Mouse (Mus musculus) bone marrow macrophage, adult 2 months (primary cell): ENCODE results near the gene H1foo. TPM values are rescaled to one million over a fixed set of nuclear protein-coding genes. Genes with fewer than 3 reads are reported as not detected.
A peak's percentile ranks its signal among the peaks of the same experiment; 100 is the strongest.

Experiments used
- H3K27ac ChIP-seq: 2 replicates; pipeline ENCODE4 v1.5.1; 2012; ENCODE audit warnings: low read depth, low read length; ENCODE audit not compliant: insufficient read depth
- H3K4me1 ChIP-seq: 2 replicates; pipeline ENCODE4 v1.6.1; 2012; ENCODE audit warnings: low read length; ENCODE audit not compliant: control insufficient read depth, insufficient read depth
- H3K4me3 ChIP-seq: 2 replicates; pipeline ENCODE4 v1.5.1; 2012; ENCODE audit warnings: mild to moderate bottlenecking, low read length, moderate library complexity; ENCODE audit not compliant: insufficient read depth
- CTCF ChIP-seq: IDR thresholded peaks from 2 replicates; pipeline ENCODE4 v1.5.1; 2012; ENCODE audit warnings: low read depth, mild to moderate bottlenecking, low read length, moderate library complexity
- POLR2A ChIP-seq: IDR thresholded peaks from 2 replicates; pipeline ENCODE4 v1.6.1; 2012; ENCODE audit warnings: mild to moderate bottlenecking, low read depth, low read length, borderline replicate concordance
- polyA plus RNA-seq: library from polyadenylated mRNA; stranded (reverse); fragments of >200 nt; gene quantifications from 2 replicates; pipeline ENCODE4 v1.2.4, GENCODE M21; 2012; ENCODE audit not compliant: missing spikeins, insufficient read depth, insufficient read length

The H1foo gene
- polyA plus RNA-seq, 1 experiment, result not detected

DNA sequence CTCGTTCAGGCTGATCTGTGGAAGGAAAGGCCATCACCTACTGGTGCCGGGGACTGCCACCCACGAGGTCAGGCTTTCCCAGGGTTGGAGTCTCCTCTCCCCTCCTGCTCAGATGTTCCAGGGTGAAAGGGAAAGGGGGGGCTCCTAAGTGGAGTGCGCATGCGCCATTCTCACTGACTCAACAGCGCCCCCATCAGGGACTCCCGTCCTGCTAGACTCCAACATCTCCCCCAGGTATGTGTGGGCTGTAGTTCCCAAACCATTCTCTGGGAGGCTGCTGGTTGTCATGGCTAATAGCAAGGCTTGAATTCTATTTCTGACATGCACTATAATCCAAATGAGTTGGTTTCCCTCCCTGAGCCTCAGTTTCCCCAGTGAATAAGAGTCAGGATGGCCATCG lies 33.9 kb downstream of the H1foo start:
- TF ChIP-seq CTCF, result 0 out of 2 replicates have a peak, but pooled peaks have one; percentile 36
- no peak for TF ChIP-seq POLR2A
- H3K27ac ChIP-seq, result no peak overlapping the region
- no peak overlapping the region for H3K4me3 ChIP-seq
- H3K4me1 ChIP-seq, result peaks cover 58% of the 10 kb centered on the region

DNA sequence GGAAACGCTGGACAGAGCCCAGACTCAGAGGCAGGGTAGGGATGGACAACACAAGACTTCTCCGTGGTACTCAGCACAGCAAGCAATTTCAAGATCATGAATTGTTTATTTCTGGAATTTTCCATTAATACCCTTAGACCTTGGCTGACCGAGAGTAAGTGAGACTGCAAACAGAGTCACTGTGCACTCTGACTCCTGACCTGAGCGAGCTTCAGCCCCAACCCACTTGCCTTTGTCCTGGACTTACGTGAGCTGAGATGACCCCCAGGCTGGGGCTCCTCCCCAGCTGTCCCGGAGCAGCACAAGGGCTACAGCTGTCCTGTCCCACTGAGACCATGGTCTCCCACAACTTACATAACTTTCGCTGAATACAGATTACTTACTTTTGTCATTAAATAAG lies 38.2 kb downstream of the H1foo start:
- TF ChIP-seq CTCF, result no peak
- no peak for TF ChIP-seq POLR2A
- no peak overlapping the region for H3K4me3 ChIP-seq
- H3K27ac ChIP-seq, result no peak overlapping the region
- peaks cover 47% of the 10 kb centered on the region for H3K4me1 ChIP-seq

DNA sequence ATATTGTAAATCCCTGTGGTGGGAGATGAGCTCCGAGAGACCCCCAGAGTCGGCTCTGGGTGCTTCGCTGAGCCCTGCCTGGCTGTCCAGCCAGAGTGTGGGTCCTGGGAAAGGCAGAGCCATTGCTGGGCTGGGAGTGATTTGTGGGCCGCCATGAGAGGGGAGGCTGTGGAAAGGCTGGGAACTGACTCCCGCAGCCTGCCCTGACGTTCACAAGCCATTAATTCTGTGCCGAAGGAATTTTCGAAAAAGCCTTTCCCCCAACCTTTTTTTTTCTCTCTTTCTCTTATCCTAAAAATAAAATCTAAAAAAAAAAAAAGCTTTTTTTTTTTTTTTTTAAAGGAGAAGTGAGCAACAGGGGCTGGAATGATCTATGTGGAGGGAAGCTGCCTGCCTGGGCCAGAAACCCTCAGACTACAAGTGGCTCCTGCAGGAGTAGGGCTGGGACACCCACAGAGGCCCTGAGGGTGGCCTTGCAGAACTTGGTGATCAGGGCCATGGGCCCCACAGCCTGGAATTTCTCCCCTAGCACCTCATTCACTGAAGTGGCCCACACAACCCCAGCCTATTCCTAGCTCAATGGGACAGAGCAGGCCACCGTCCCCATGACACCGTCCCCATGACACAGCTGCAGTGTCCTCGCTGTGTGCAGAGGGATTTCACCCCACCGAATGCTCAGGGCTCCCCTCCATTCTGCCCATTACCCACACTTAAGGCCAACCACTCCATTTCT lies 38.7 kb downstream of the H1foo start:
- H3K4me1 ChIP-seq, result peaks cover 53% of the 10 kb centered on the region
- no peak overlapping the region for H3K27ac ChIP-seq
- TF ChIP-seq CTCF (no peak), POLR2A (no peak)
- H3K4me3 ChIP-seq, result no peak overlapping the region

DNA sequence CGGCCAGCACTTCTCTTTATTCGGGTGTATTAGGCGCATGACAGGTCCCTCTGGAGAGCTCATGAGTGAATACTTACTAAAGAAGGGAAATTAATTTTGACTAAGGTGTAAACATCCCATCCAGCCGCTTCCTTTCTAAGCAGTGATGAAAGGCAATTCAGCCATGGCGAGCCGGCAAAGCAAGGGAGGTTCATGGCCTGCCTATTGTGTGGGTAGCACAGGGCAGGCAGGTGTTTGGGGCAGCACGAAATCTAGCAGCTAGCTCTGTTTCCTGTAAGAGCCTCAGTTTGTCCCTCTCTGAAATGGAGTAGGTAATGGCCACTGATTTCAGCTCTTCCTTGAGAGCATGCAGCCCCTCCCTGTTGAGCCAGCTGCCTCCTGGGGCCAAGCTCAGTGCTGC lies 39.8 kb downstream of the H1foo start:
- Histone ChIP-seq H3K4me3 (no peak overlapping the region), H3K27ac (no peak overlapping the region), H3K4me1 (peaks cover 59% of the 10 kb centered on the region)
- no peak for TF ChIP-seq CTCF
- no peak for TF ChIP-seq POLR2A

DNA sequence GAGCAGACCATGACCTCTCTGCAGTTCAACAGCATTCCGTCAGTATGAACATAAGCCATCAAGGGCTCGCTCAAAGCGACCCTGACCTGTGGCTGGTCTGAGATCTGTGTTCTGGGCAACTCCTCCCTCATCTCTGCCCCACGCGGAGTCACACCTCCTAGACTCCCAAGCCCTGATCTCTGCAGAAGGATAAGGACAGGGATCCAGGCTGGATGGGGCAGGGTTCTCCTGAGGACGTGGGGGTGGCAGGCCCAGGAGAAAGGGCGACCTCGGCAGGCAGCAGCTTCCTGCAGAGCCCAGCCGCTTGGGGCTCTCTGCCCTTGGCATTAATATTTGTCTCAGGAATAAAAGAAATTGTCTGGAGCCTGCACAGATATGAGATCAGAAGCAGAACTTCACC lies 40.9 kb downstream of the H1foo start:
- Histone ChIP-seq H3K27ac (no peak overlapping the region), H3K4me1 (peaks cover 67% of the 10 kb centered on the region), H3K4me3 (no peak overlapping the region)
- no peak for TF ChIP-seq POLR2A
- TF ChIP-seq CTCF, result no peak

DNA sequence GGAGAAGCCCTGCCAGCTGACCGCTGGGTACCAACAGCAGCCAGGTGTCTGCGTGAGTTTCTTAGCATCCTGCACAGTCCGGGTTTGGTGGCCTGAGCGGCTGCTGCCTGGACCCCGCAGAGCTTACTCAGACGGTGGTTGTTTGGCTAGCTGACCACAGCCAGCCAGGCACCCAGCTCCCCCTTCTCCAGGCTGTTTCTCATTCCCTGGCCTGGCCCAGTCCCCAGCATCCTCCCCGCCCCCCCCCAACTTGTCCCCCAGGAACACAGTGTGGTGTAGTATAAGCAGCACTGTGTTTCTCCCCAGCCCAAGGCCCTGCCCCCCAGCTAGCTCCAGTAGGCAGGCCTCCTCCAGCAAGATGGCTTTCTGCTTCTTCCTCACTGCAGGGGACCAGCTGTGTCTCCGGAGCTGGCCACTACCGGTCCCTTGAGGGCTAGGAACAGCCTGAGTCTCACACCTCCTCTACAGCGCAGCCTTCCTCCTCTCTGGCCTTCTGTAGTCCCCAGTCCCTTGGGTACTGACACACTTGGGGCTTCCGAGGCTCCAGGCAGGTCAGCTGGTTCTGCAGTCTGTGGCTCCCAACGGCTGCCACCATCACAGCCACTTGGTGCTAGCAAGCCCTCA lies 41.8 kb downstream of the H1foo start:
- TF ChIP-seq POLR2A (no peak), CTCF (no peak)
- Histone ChIP-seq H3K4me3 (no peak overlapping the region), H3K4me1 (peaks cover 72% of the 10 kb centered on the region), H3K27ac (no peak overlapping the region)

DNA sequence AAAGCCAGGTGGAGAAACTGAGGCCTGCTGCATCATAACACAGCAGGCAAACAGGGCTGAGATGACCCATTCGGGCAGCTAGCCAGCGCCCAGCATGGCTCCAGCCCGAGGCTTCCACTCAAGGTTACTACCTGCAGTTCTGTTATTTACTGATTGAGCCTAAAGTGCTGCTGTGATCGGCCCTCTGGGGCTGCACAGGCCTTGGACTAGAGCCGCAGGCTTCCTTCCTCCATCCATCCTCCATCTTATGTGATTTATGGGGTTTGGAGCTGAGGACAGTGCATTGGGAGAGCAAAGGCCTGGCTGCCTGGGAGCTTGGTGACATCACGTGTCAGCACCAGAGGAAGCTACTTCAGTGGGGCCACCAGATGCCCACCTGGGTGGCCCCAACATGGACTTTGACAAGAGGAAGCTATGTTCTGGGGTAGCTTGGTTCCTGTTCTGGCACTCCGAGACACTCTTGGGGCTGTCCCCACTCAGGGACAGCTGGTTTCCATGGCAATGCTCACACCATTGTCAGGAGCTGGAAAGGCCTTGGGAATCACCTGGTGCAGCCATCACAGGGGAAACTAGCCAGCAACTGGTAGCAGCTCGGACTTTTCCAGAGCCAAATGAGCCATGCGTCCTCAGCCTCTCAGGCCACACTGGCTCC lies 42.5 kb downstream of the H1foo start:
- TF ChIP-seq POLR2A (no peak), CTCF (no peak)
- Histone ChIP-seq H3K27ac (no peak overlapping the region), H3K4me1 (peaks cover 67% of the 10 kb centered on the region), H3K4me3 (no peak overlapping the region)

DNA sequence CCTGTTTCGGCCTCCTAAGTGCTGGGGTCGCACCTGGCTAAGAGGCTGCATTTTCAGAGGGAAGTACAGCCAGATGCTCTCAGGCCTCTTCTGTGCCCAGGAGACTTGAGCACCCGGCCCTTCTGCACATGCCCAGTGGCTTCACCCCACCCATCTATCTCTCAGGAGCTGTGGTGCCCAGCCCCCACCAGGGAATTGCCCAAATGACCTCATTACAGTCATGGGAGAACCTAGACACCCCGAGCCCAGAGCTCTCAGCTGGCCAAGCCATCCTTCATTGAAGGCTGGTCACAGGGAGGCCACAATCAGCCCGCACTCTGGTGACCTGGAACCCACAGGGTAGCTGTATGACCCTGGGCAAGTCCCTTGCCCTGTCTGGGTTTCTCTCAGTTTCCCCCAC lies 44.3 kb downstream of the H1foo start:
- Histone ChIP-seq H3K4me1 (peaks cover 54% of the 10 kb centered on the region), H3K4me3 (no peak overlapping the region; the same call in 1 of the 2 replicates), H3K27ac (peak overlapping the region; percentile 16)
- TF ChIP-seq CTCF (no peak), POLR2A (no peak)

DNA sequence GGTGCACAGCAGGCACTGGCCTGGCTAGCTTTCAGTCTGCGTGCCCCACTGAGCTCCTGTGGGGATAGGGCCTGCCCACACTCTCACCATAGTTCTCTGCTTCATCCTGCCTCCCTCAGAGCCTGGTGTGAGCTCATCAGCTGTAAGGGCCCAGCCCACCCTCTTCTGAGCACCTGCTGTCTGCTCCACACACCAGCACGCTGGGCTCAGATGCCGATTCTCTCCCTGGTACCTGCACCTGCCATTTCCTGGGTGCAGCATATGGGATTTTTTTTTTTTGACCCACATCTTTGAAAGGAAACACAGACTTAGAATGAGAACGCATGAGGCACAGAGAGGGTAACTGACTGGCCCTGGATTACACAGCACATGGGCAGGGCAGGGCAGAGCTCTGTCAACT lies 44.9 kb downstream of the H1foo start:
- peaks cover 51% of the 10 kb centered on the region for H3K4me1 ChIP-seq
- peak overlapping the region; percentile 1; the same call in 1 of the 2 replicates for H3K4me3 ChIP-seq
- TF ChIP-seq POLR2A (no peak), CTCF (no peak)
- peak overlapping the region; percentile 16 for H3K27ac ChIP-seq

DNA sequence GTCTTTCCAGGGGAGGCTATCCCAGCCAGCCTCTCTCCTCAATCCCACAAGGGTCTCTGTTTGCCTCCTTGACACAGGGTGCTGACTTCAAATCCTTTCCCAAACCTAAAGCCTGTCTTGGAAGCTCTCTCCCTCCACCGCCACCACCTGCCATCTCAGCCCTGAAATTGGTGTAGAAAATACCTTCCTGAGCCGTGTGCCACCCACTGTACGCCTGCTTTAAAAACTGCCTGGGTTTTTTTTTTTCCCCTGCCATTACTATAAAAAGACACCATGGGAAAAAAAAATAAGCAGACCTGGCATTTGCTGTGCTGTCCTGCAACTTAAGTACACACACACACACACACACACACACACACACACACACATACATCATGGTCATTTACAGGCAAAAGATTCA lies 45.3 kb downstream of the H1foo start:
- no peak overlapping the region for H3K4me3 ChIP-seq
- H3K27ac ChIP-seq, result no peak overlapping the region
- no peak for TF ChIP-seq CTCF
- TF ChIP-seq POLR2A, result no peak
- peaks cover 50% of the 10 kb centered on the region for H3K4me1 ChIP-seq
